Mouse (Mus musculus): ENCODE measurements at regions not wholly inside any gene's neighbourhood (a gene's known extent, or its start where the extent isn't known, plus 50 kb on each side); places are given as distances from the start of the nearest gene placed in this dataset.

DNA sequence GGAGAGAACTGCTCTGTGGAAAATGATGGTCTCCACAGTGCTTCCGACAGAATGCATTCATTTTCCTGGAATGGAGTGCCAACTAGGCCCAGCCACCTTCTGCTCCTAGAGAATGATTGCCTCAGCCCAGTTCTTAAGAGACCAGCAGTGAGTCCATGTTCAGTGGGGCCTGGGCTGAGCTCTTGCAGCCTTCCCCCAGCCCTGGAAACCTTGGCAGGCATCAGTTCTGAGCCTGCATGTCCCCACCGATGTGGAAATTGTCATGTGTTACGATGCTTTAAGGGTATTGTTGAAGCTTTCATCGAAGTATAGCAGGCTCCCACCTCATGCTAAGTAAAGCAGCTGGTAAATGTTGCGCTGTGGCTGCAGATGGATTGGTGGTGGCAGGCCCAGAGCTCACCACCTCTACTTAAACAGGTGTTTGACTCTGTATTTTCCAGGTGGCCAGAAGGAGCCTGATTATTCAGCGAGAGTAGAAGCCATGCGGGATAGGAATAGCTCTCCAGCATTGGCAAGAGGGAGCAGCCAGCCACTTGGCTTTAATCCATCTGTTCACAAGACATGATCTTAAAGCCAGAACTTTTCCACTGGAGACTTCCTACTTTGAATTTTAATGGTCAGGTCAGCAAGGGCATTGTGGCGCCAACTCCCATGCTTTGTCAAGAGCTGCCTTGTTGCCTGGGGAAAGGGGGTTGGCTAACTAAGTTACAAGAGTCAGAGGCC lies 437.5 kb downstream of the Meis1 start:
- peak; percentile 40 for DNase-seq (ENCODE audit: low read depth)

DNA sequence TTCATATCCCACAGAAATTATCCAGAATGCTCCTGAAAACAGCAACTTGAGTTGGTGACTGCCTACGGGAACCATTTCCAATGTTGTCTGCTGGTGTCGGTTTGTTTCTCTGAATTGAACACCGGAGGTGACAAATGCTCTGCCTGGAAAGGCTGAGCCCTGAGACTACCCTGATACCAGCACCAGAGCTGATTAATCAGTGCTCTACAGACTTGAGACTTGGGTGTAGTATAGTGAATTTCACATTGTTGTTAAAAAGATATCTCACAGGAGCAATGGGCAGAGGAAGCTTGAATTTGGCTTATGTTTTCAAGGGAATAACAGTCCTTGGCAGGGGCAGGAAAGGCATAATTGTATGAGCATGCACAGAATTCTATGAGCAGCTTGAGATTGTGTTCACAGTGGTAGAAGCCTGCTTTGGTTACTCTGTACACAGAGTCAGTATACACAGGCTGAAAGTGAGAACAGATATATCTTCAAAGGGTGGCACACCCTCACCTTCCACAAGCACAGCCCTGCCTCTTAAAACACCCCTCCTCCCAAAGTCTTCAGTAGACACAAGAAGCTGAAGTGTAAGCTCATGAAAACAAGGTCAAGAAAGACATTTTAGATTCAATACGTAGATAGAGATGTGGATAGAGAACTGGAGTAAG lies 447.1 kb downstream of the Meis1 start:
- DNase-seq (ENCODE audit: low read depth) = no peak

DNA sequence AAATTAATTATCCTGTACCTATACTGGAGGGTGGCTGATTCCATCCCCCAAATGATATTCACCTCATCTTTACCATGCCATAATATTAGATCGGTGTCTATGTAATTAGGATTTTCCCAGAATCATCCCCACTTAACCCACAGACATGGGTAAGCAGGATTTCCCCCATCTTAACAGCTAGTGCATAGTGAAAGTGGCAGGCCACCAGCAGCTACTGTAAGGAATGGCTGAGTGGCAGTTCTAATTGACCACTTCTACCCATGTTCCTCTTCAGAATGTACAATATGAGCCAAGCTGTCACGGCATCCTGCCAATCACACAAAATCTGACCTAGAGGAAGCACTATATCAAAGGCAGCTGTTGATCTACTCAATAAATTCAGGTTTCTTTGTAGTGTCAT lies 455.8 kb downstream of the Meis1 start:
- no peak for DNase-seq (ENCODE audit: low read depth)

DNA sequence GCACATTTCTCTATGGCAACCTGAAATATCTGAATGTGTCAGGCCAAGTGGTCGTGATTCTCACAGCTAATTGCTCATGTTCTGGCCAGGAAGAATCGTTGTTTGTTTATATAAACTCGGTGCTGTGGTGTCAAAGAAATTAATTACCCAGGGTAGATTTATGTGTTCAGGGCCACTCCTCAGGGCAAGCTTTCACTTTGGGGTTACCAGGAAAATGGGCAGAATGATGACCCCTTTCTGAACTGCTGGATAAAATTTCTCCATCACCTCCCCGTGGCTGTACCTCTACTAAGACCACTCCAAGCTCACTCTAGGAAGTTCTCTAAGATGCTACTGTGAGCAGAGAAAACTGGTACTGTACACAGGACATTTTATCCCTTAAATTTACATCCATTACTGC lies 460.1 kb downstream of the Meis1 start:
- no peak for DNase-seq (ENCODE audit: low read depth)

DNA sequence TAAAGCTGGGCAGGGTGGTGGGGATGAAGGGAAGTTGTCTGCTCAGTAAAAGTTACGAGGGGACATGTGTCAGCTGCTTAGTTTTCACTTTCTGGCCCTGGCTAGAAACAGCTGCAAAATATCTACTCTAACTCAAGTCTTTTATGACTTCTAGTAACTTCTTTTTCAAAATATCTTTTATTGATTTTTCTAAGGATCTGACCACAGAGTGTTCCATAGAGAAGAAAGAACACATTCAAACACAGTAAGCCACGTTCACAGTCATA lies 483.3 kb downstream of the Meis1 start:
- no peak for DNase-seq (ENCODE audit: low read depth)

DNA sequence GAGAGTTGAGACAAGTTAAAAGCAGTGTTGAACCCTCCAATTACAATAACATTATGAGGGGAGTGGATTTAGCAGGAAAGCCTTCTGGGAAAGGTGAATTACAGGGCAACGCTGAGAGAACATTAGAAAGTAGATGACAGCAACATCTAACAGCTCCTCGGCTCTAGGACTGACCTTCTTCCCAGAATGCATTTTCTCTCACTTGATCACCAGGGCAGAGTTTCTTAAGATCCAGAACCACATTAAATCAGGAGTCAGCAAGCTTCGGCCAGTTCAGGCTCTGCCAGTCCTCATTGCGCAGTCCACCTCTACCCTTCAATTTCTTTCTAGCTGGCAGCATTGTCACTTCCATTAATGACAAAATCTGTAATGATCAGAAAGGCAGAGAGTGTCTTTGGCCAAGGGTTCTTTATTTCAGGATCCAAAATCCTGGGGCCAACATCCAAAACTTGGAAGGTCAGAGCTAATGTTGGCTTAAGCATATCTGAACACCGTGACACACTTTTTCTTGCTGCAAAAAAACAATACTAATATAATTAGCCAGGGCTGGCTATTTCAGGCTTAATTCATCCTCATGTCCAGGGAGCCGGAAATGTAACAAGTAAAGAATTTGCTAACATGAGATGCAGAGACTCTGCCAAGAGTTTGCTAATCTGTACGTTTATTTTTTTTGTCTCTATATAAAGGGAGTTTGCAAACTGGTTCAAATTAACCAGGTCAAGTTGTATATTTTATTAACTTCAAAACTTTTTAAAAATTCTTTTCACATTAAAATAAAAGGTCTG lies 483.8 kb downstream of the Meis1 start:
- DNase-seq (ENCODE audit: low read depth) = peak; percentile 24

DNA sequence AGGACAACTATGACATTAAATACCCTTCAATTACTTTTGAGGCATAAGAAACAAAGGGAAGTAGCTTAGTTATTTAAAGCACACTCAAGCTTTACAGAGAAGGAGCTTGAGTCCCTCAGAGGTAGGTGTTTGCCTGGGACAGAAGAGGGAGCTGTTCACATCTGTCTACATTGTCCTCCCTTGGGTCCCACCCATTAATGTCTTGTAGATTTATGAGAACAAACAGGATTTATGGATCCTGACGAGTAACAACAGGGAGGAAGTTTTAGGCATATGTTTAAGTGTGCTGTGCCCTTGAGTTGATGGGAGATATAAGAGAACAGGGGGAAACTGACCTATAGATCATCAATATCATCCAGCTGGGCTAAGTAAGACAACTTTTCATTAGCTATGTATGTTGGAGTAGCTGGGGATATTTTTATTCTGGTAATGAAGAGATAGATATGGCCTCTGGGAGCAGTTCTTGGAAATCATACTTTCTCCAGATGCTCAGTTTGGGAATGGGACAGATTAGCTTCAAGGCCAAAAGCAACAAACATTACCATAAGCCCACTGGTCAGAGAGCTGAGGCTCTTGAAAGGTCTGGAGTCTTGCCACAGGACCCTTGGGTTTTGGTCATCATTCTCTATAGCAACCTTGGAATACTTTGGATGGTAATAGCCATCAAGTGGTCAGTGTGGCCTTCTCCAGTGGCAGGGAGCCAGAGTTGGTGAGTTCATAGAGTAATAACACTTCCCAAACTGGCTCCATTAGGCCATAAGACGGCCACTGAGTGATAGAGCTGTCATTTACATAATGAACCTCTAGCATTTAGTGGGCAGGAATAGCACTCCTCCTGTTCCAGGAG lies 487.3 kb downstream of the Meis1 start:
- DNase-seq (ENCODE audit: low read depth) = no peak

DNA sequence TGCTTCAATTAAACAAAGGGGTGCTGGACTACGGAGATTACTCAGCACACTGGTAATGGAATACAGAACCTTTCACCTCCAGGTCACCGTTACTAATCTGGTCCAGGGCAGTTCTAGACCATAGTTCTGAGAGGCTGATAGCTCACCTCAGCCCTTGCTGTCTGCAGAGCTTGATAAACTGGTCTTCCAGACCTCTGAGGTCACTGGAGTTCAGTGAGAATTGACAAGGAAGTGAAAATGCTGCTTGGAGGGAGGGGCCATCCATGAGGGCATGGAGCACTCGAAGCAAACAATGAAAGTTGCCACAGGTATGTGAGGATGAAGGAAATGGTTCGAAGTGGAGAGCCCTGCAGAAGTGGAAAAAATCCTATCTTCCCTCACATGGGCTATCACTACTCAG lies 490.2 kb downstream of the Meis1 start:
- DNase-seq (ENCODE audit: low read depth) = no peak

DNA sequence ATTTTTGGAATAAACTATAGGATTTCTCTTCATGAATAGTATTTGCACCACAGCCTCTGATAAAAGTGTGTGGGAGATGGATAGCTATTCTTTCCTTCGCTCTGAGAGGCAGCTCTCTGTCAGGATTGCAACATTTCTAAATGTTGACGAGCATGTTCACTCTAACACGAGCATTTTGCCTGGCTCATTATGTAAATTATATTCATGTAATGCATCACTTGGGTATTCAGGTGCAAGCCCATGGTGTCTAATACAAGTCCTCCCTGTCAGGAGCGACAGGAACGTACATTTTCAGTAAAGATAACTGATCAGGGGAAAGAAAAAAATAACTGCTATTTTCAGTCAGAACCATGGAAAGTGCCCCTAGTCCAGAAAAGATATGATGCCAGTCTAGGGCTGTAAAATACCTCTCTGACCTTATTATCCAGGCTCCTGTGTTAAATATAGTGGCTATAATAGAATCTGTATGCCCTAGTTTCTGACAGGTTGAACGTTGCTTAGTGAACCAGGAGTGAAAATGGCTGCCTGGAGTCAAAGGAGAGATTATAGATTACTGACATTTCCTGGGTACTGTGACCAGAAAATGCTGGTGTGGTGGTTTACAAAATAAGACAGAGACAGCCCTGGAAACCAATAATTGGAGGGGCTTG lies 523.6 kb downstream of the Meis1 start:
- DNase-seq (ENCODE audit: low read depth) = no peak

DNA sequence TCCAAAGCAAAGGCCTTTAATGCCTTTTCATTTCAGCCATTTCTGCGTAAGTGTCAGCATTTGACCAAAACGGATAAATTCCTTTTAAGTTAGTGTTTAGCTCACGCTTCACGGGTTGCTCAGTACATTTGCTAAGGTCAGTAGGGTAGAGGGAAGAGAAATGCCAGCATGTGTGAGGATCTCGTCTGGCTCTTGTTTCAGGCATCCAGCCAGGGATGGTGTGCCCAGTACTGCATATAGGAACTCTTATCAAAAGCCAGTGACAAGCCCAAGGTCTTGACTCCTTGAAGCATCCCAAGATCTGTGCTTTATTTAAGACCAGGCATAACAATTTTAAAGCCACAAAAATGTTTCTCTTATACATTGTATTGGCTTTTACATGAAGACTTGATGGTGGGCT lies 524.8 kb downstream of the Meis1 start:
- no peak for DNase-seq (ENCODE audit: low read depth)

DNA sequence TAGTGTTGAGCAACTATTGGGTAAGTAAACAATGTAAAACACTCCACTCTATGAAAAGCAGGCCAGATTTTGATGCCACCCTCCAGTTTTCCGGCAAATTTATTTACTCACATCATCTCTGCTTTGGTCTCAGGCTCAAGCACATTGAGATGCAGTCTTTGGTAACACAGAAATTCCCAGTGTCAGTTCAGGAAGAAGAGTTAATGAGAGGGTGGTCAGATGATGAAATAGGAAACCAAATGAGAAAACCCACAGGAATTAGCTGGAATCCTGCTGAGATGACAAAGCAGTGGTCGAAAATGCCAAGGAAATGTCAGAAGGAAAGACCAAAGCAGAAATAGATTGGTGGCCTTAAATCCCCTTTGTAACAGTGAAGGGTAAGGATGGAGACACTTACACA lies 525.7 kb downstream of the Meis1 start:
- peak; percentile 58 for DNase-seq (ENCODE audit: low read depth)

DNA sequence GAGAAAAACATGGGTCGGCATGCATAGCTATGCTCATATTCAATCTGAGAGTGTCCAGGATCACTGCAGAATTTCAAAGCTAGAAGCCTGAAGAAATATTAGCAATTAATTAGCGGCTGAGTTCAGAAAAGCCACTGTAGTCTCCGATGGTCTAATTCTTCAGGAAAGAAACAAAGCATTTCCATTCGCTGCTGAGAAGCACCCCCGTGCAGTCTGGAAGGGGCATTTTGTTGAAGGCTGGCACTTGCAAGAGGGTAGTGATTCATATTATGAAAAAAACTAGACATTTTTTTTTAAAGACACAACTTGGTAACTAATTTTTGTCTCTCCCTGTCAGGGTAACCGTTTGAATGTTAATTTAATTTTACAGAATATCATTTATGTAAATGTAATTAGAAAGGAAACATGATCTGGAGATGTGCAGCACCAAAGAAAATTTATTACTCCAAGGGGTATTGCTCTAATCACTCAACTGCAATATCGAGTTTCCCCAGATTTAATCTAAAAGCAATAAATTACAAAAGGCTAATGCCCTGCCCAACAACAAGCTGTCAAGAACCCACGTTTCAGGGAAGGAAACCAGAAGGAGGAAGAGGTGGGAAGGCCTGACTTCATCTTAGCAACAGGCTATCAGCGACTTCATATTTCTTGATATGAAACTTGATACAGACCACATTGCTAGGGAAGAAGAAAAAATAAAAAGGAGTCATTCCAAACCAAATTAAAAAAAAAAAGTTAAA lies 529.1 kb downstream of the Meis1 start:
- DNase-seq (ENCODE audit: low read depth) = no peak

DNA sequence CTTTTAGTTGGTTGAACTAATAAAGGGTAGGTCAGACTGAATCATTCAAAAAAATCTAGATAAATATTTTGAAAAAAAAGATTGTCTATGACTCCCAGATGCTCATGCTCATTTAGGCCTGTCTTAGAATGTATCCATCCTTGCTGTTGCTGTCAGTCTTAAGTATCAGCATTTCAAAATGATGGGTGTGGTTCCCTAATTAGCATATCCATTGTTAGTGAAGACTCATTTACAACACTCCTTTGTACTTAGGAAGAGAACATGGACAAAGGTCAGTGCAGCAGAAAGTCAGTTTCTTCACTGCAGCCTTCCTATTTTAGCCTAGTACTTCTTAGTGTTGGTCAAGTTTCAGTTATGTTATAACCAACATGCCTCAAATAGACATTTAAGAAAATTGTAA lies 525.2 kb upstream of the Etaa1 start:
- DNase-seq (ENCODE audit: low read depth) = no peak

DNA sequence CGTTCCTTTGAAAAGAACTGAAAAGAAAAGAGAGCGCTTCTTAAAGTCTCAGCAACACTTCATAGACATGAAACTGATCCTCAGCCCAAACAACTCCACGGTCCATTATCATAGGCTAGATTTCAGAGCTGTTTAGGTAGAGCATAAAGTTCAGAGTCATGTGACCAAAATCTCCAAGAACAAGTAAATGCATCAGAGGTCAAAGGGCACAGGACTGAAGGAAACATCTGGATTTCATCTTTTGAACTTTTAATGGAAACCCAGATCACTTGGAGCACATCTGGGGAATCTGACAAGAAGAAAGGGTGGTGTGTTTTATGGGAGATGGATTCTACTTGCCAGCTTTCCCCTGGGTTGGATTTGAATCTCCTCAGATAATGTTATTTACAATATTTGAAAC lies 497.6 kb upstream of the Etaa1 start:
- DNase-seq (ENCODE audit: low read depth) = no peak

DNA sequence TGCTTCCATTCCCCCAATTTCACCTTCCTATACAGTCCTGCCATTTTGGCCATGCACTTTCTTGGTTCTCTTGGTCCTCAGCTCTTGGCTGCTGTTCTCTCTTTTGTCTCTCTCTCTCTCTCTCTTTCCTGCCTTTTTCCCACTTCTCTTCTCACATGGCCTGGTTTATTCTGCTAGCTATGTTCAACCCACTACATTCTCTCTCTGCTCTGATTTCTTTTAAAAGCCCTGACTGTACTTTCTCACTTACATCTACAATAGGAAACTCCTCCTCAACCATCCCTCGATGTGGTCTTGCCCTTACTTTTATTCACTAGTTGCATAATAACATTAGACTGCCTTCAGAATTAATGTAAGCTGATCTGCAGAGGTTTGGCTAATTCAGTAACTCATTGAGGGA lies 495.2 kb upstream of the Etaa1 start:
- DNase-seq (ENCODE audit: low read depth) = no peak

DNA sequence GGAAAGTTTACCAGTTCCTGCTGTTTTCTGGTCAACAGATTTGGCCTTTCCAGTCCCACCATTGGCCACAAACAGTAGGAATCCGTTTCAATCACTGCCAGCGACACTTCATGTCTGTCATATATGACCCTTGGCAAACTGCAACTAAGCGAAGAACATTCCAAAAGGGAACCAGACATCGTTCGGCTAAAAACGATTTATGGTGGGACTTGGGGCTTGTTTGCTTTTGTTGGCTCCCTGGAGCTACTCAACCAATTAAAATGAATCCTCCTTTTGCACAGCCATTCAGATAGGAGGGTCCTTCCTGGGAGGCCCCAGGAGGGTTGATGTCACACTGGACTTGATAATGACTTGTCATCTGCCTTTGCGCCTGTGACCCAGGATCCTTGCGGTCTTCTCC lies 490.9 kb upstream of the Etaa1 start:
- no peak for DNase-seq (ENCODE audit: low read depth)

DNA sequence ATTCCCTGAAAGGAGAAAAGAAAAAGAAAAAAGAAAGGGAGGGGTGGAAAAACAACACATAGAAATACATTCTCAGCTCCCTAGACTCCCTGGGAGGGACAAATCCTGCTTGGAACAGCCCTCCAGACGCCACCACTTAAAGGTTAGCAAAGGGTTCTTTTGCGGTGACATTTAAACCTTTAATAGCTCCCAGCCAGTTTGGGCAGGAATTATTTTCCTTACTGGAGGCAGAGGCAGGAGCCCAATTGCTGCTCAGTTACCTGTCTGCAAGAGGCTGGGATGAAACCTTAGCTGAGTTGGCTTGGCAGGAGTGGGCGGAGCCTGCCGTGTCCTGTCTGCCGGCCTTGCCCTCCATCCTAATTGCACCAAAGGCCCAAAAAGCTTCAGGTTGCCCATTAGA lies 490.4 kb upstream of the Etaa1 start:
- DNase-seq (ENCODE audit: low read depth) = no peak

DNA sequence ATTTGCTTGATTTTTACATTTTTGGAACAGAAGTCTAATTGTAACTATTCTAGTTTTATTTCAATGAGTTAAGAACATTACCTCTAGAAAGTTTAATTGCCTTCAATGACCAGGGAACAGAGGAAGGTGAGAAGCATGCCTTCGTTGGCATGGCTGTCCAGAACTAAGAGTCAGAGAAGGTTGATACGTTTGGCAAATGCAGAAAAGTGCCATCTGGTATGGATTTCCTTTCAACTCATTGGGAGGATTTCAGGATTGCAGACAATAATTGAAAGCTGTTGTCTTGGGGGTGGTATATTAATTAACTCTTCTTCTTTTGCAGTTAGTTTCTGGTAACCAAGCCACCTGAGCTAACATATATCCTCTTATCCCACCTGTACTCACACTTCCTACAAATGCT lies 489.5 kb upstream of the Etaa1 start:
- DNase-seq (ENCODE audit: low read depth) = no peak

DNA sequence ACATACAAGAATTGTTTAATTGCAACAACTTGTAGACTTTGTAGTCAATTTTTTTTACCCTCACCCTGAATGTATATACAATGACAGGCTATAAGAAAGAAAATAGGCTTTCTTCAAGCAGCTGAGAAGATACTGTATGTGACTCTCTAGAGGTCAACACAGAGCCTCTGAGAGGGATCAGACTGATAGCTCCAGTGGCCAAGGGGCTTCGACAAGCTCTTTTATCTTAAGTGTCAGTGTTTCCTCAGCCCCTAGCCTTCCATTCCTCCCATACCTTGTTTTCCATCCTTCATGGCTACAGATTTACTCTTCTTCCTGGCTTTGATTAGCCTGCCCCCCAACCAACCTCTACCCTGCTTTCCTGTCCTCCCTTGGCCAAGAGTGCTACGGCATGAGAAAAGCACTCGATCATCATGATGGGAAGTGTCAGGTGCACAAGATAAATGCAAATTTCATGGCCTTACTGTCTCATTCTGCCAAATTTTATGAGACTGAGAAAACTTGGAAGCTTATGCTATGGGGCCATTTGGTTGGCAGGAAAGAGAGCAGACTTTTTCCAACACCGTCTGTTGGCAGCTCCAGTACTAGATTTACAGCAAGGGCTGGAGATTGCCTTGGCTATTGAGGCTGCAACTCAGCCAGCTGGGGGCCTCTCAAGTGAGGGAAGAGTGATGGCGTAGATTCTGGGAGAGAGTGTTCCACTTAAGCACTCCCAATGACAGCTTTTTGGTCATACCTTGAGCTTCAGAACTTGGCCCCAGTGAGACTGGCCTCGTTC lies 484.3 kb upstream of the Etaa1 start:
- DNase-seq (ENCODE audit: low read depth) = no peak

DNA sequence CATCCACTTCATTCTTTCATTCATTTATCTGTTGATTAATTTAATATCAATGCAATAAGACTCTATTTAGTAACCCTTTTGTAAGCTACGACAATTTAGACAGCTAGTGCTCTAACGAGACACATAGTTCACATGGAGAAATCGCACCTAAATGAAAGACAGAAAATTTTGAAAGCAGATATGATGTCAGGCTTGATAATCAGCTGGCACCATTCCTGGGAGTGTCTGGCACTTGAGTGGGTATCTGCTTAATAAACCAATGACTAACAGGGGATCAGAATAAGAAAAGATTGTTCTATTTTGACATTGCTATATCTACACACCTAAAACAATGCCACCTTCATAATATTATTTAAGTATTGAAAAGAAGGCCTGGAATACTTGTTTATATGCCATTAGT lies 467.4 kb upstream of the Etaa1 start:
- DNase-seq (ENCODE audit: low read depth) = no peak

DNA sequence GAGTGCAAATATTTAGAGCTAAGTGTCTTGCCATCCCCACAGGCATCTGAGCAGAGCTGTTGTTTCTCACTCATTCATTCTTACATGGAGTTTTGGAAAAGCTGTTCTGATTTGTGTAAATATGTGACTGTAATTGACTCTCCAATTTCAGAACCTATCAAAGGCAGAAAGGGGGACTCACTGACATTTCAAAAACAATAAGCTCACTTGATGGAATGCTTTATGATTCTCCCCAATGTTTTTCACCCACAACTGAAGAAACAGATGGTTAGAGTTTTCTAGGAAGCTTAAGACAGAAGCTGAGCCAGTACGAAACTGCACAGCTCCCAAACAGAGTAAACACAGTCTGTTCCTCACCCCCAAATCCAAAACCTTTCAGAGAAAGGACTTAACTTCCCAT lies 460.1 kb upstream of the Etaa1 start:
- DNase-seq (ENCODE audit: low read depth) = no peak
